Mouse (Mus musculus): Measurements from ENCODE around the gene Lrrc75b. TPM values are rescaled to one million over a fixed set of nuclear protein-coding genes. Genes with fewer than 3 reads are reported as not detected.

The Lrrc75b gene
- total RNA-seq, 1 experiment: 0.18 TPM

GRCm38 (mm10) chr10:75589651-75590050 is 29.5 kb upstream of the Lrrc75b start:
- H3K9me3 ChIP-seq (ENCODE audit: control insufficient read depth, insufficient read depth, low read depth, low read length): no peaks in the 10 kb centered on the region
- DNase-seq (ENCODE audit: low read depth, low spot score): no peak
- TF ChIP-seq HCFC1 (IDR thresholded peaks at IDR 0.05; ENCODE audit: borderline replicate concordance, insufficient read depth, low read length): no peak
- no peak for TF ChIP-seq CHD2 (IDR thresholded peaks at IDR 0.05; ENCODE audit: low read depth, low read length)
- TF ChIP-seq MAFK (IDR thresholded peaks at IDR 0.05; ENCODE audit: insufficient read depth, low read depth, low read length): no peak
- TF ChIP-seq ZC3H11A (IDR thresholded peaks at IDR 0.05; ENCODE audit: borderline replicate concordance, low read depth, low read length): no peak
- no peak for TF ChIP-seq ZNF384 (IDR thresholded peaks at IDR 0.05; ENCODE audit: low read depth, low read length)
- H3K27ac ChIP-seq (ENCODE audit: insufficient read depth, low read depth, low read length, poor library complexity, severe bottlenecking): no peak overlapping the region
- H3K36me3 ChIP-seq (ENCODE audit: control insufficient read depth, insufficient read depth, low read length, poor library complexity, severe bottlenecking): no peaks in the 10 kb centered on the region
- no peak overlapping the region for H3K9ac ChIP-seq (ENCODE audit: insufficient read depth, low read depth, low read length, poor library complexity, severe bottlenecking)
- H3K4me3 ChIP-seq (ENCODE audit: insufficient read depth in 1 of 2, low read depth in 1 of 2, low read length in 2 of 2, poor library complexity in 1 of 2, severe bottlenecking in 1 of 2): no peak overlapping the region
- in situ Hi-C loops (cut with MboI; ENCODE audit: low sequenced_read_pairs in 2 of 2, unreplicated experiment in 2 of 2): loop anchor here (10.0 to 25.0 kb wide), 2 partner anchors 365 to 373 kb away; partner anchors contain the start of gene Gm5134 (in 2 of the 2)
- peaks cover 0 to 5% of the 10 kb centered on the region in 2 experiments; a peak in 1 of 4 replicates for H3K4me1 ChIP-seq (ENCODE audit: control insufficient read depth in 2 of 2, insufficient read depth in 2 of 2, low read length in 2 of 2, poor library complexity in 1 of 2)

- no peaks in the 10 kb centered on the region for H3K9me3 ChIP-seq (ENCODE audit: control insufficient read depth, insufficient read depth, low read depth, low read length)
- no peak within 1 kb of the TSS for H3K27ac ChIP-seq (ENCODE audit: insufficient read depth, low read depth, low read length, poor library complexity, severe bottlenecking)
- DNase-seq (ENCODE audit: low read depth, low spot score): no peak
- no peak within 1 kb of the TSS for H3K4me3 ChIP-seq (ENCODE audit: insufficient read depth in 1 of 2, low read depth in 1 of 2, low read length in 2 of 2, poor library complexity in 1 of 2, severe bottlenecking in 1 of 2)
- peaks cover 0 to 8% of the 10 kb centered on the region in 2 experiments; a peak in 1 of 4 replicates for H3K4me1 ChIP-seq (ENCODE audit: control insufficient read depth in 2 of 2, insufficient read depth in 2 of 2, low read length in 2 of 2, poor library complexity in 1 of 2)
- in situ Hi-C loops (cut with MboI; ENCODE audit: low sequenced_read_pairs in 2 of 2, unreplicated experiment in 2 of 2): loop anchor here in 1 of 2 experiments (25.0 kb wide), 1 partner anchor 373 kb away; the partner anchor contains the start of gene Gm5134
- H3K36me3 ChIP-seq (ENCODE audit: control insufficient read depth, insufficient read depth, low read length, poor library complexity, severe bottlenecking): no peaks in the 10 kb centered on the region
- H3K9ac ChIP-seq (ENCODE audit: insufficient read depth, low read depth, low read length, poor library complexity, severe bottlenecking): no peak within 1 kb of the TSS
- TF ChIP-seq ZC3H11A (IDR thresholded peaks at IDR 0.05; ENCODE audit: borderline replicate concordance, low read depth, low read length) (no peak), ZNF384 (IDR thresholded peaks at IDR 0.05; ENCODE audit: low read depth, low read length) (peak; percentile 43; the same call in 1 of the 2 replicates), CHD2 (IDR thresholded peaks at IDR 0.05; ENCODE audit: low read depth, low read length) (no peak), HCFC1 (IDR thresholded peaks at IDR 0.05; ENCODE audit: borderline replicate concordance, insufficient read depth, low read length) (no peak)
Observed at GRCm38 (mm10) chr10:75589129-75589528, 29.0 kb upstream of the Lrrc75b start, which contains the start of gene Ggt5. Gene Ggt5 (plus strand): TSS chr10:75589340.

GRCm38 (mm10) chr10:75588336-75588735 is 28.2 kb upstream of the Lrrc75b start:
- H3K36me3 ChIP-seq (ENCODE audit: control insufficient read depth, insufficient read depth, low read length, poor library complexity, severe bottlenecking): no peaks in the 10 kb centered on the region
- TF ChIP-seq MAFK (IDR thresholded peaks at IDR 0.05; ENCODE audit: insufficient read depth, low read depth, low read length) (no peak), ZNF384 (IDR thresholded peaks at IDR 0.05; ENCODE audit: low read depth, low read length) (no peak), ZC3H11A (IDR thresholded peaks at IDR 0.05; ENCODE audit: borderline replicate concordance, low read depth, low read length) (no peak), HCFC1 (IDR thresholded peaks at IDR 0.05; ENCODE audit: borderline replicate concordance, insufficient read depth, low read length) (no peak), CHD2 (IDR thresholded peaks at IDR 0.05; ENCODE audit: low read depth, low read length) (no peak)
- in situ Hi-C loops (cut with MboI; ENCODE audit: low sequenced_read_pairs in 2 of 2, unreplicated experiment in 2 of 2): loop anchor here in 1 of 2 experiments (25.0 kb wide), 1 partner anchor 374 kb away; the partner anchor contains the start of gene Gm5134
- no peak overlapping the region for H3K9ac ChIP-seq (ENCODE audit: insufficient read depth, low read depth, low read length, poor library complexity, severe bottlenecking)
- H3K27ac ChIP-seq (ENCODE audit: insufficient read depth, low read depth, low read length, poor library complexity, severe bottlenecking): no peak overlapping the region
- no peak overlapping the region for H3K4me3 ChIP-seq (ENCODE audit: insufficient read depth in 1 of 2, low read depth in 1 of 2, low read length in 2 of 2, poor library complexity in 1 of 2, severe bottlenecking in 1 of 2)
- DNase-seq (ENCODE audit: low read depth, low spot score): no peak
- H3K9me3 ChIP-seq (ENCODE audit: control insufficient read depth, insufficient read depth, low read depth, low read length): no peaks in the 10 kb centered on the region
- peaks cover 0 to 8% of the 10 kb centered on the region in 2 experiments; a peak in 1 of 4 replicates for H3K4me1 ChIP-seq (ENCODE audit: control insufficient read depth in 2 of 2, insufficient read depth in 2 of 2, low read length in 2 of 2, poor library complexity in 1 of 2)

GRCm38 (mm10) chr10:75587781-75588180 is 27.7 kb upstream of the Lrrc75b start:
- Histone ChIP-seq H3K4me3 (ENCODE audit: insufficient read depth in 1 of 2, low read depth in 1 of 2, low read length in 2 of 2, poor library complexity in 1 of 2, severe bottlenecking in 1 of 2) (no peak overlapping the region), H3K27ac (ENCODE audit: insufficient read depth, low read depth, low read length, poor library complexity, severe bottlenecking) (no peak overlapping the region), H3K9me3 (ENCODE audit: control insufficient read depth, insufficient read depth, low read depth, low read length) (no peaks in the 10 kb centered on the region), H3K9ac (ENCODE audit: insufficient read depth, low read depth, low read length, poor library complexity, severe bottlenecking) (no peak overlapping the region), H3K4me1 (ENCODE audit: control insufficient read depth in 2 of 2, insufficient read depth in 2 of 2, low read length in 2 of 2, poor library complexity in 1 of 2) (peaks cover 0 to 8% of the 10 kb centered on the region in 2 experiments; a peak in 1 of 4 replicates), H3K36me3 (ENCODE audit: control insufficient read depth, insufficient read depth, low read length, poor library complexity, severe bottlenecking) (no peaks in the 10 kb centered on the region)
- no peak for DNase-seq (ENCODE audit: low read depth, low spot score)
- in situ Hi-C loops (cut with MboI; ENCODE audit: low sequenced_read_pairs in 2 of 2, unreplicated experiment in 2 of 2): loop anchor here in 1 of 2 experiments (25.0 kb wide), 1 partner anchor 375 kb away; the partner anchor contains the start of gene Gm5134
- TF ChIP-seq HCFC1 (IDR thresholded peaks at IDR 0.05; ENCODE audit: borderline replicate concordance, insufficient read depth, low read length) (no peak), CHD2 (IDR thresholded peaks at IDR 0.05; ENCODE audit: low read depth, low read length) (no peak), ZNF384 (IDR thresholded peaks at IDR 0.05; ENCODE audit: low read depth, low read length) (no peak), ZC3H11A (IDR thresholded peaks at IDR 0.05; ENCODE audit: borderline replicate concordance, low read depth, low read length) (no peak), MAFK (IDR thresholded peaks at IDR 0.05; ENCODE audit: insufficient read depth, low read depth, low read length) (no peak)

Measured in ES-E14 (cell line).